Mouse (Mus musculus) left cerebral cortex, adult 2 months (tissue): ENCODE measurements around the gene Gm20708. TPM values are rescaled to one million over a fixed set of nuclear protein-coding genes. Genes with fewer than 3 reads are reported as not detected.
A peak's percentile ranks its signal among the peaks of the same experiment; 100 is the strongest.

Source experiments
- DNase-seq, 2 experiments: peaks; one replicate each; pipeline ENCODE4 v3.0.0; 2021 to 2022; ENCODE audit warnings: low spot score in 2 of 2, mixed read lengths in 1 of 2; ENCODE audit errors: extremely low spot score in 1 of 2
- H3K27ac ChIP-seq: fragments of 200-600 bp; 2 replicates; pipeline ENCODE4 v1.8.1; 2022
- H3K4me3 ChIP-seq: fragments of 200-600 bp; 2 replicates; pipeline ENCODE4 v1.8.1; 2022
- CTCF ChIP-seq: fragments of 200-600 bp; IDR thresholded peaks from 2 replicates; pipeline ENCODE4 v1.8.1; 2022; ENCODE audit warnings: antibody characterized with exemption, mild to moderate bottlenecking, moderate library complexity
- intact Hi-C: fragments of 180-260 bp; cut with DNase I; formaldehyde crosslinking; loops from one replicate; pipeline ENCODE4 v1.15.1; 2025
- total RNA-seq, 2 experiments: library from RNA; stranded (reverse); gene quantifications; 2 replicates each; pipeline ENCODE4 v1.2.3; 2021

Gm20708 gene
- total RNA-seq, 2 experiments from 2014 or later = 2.3 to 4.6 TPM

GRCm38 (mm10) chr11:117863174-117863856, 53.8 kb downstream of the Gm20708 start:
- intact Hi-C loops = no loop called here
- no peak for DNase-seq
- H3K27ac ChIP-seq = no peak overlapping the region

GRCm38 (mm10) chr11:117864805-117865204, 55.3 kb downstream of the Gm20708 start:
- no peak for DNase-seq
- no peak overlapping the region for H3K4me3 ChIP-seq
- no peak overlapping the region for H3K27ac ChIP-seq
- intact Hi-C loops = no loop called here
- TF ChIP-seq CTCF = no peak

More at GRCm38 (mm10) chr11:117863174-117863856, 53.8 kb downstream of the Gm20708 start:
- TF ChIP-seq CTCF = no peak
- H3K4me3 ChIP-seq = no peak overlapping the region

DNA sequence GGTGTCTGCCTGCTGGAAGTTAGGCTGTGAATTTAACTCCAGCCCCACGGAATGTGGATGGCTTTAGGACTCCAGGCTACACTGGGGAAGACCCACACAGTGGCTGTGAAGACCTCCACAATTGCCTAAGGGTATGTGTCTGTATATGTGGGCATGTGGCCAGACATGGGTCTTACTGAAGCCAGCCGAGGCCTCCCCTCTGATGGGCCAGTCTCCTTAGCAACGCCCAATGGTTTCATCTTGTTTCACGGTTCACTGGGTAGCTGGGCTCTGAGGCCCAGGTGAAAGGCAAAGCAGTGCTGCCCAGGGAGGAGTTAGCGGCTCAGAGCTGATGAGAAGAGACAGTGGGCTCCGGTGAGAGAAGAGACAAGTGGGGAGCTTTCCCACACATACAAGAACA, 56.5 kb downstream of the Gm20708 start:
- intact Hi-C loops = no loop called here
- no peak for DNase-seq
- Histone ChIP-seq H3K27ac (no peak overlapping the region), H3K4me3 (no peak overlapping the region)
- no peak for TF ChIP-seq CTCF

DNA sequence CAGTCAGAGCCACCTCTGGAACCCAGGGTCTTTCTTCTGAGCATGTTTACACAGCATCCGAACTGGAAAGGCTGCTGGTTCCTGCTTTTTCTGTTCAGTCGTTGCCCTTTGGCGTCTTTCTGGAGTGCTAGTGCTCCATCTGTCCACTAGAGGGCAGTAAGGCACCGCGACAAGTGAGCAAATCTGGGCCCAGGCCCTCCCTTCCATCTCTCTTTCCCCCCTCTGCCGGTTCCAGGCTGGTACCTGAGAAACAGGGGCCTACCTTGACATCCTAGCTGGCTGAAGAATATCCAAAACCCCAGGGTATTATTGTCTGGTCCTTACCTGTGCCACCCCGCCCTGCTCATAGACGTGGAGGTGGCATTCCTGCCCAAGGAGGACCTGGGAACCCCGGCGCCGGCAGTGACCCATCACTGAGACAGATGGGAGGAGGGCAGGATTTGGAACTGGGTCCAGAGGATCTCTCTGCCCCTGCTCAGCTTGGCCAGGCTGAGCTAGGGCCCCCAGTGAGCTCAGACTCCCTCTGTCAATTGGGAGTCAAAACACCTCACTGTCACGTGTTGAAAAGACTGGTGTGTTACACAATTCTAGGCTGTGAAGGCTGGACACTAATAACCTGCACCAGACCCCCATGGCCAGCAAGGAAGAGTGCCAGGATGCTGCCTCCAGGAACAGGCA, 61.4 kb downstream of the Gm20708 start:
- DNase-seq = peak; percentile 70 to 74
- intact Hi-C loops = loop anchor here (1.0 to 10.0 kb wide), 4 partner anchors 100 to 354 kb away; partner anchors contain the start of gene Socs3
- H3K27ac ChIP-seq = peak overlapping the region; percentile 70
- H3K4me3 ChIP-seq = no peak overlapping the region
- TF ChIP-seq CTCF = peak; percentile 98

- TF ChIP-seq CTCF = no peak
These were observed 61.9 kb downstream of the Gm20708 start for GRCm38 (mm10) chr11:117871376-117871775.

GRCm38 (mm10) chr11:117871911-117872584, 62.6 kb downstream of the Gm20708 start:
- intact Hi-C loops = loop anchor here (1.0 to 10.0 kb wide), 3 partner anchors 99 to 353 kb away; partner anchors contain the start of gene Socs3
- Histone ChIP-seq H3K27ac (no peak overlapping the region), H3K4me3 (no peak overlapping the region)
- no peak for DNase-seq
- no peak for TF ChIP-seq CTCF

More at GRCm38 (mm10) chr11:117871376-117871775, 61.9 kb downstream of the Gm20708 start:
- DNase-seq = no peak
- intact Hi-C loops = loop anchor here (1.0 to 10.0 kb wide), 3 partner anchors 99 to 353 kb away; partner anchors contain the start of gene Socs3
- peak overlapping the region; percentile 70; the same call in 1 of the 2 replicates for H3K27ac ChIP-seq
- no peak overlapping the region for H3K4me3 ChIP-seq

GRCm38 (mm10) chr11:117872861-117873608, 63.6 kb downstream of the Gm20708 start, which contains the start of gene Tha1:
TSS of gene Tha1 (minus strand) at chr11:117873481.
- H3K27ac ChIP-seq = peak within 1 kb of the TSS; percentile 84
- intact Hi-C loops = loop anchor here (10.0 kb wide), 1 partner anchor 352 kb away; no protein-coding TSS in a partner anchor

DNA sequence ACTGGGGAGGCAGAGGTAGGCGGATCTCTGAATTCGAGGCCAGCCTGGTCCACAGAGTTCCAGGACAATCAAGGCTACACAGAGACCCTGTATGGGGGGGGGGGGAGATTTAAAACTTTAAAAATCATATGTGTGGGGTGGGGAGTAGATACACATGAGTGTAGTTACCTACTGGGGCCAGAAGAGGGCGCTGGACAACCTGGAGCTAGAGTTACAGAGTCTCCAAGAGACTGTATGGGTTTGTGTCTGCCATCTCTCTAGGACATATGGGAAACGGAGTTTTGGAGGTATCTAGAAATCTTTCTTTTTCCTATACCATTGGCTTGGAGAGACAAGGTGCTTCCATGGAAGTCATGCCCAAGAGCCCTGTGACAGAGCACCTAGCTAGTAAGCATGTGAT, 65.0 kb downstream of the Gm20708 start:
- Histone ChIP-seq H3K27ac (no peak overlapping the region), H3K4me3 (no peak overlapping the region)
- TF ChIP-seq CTCF = peak; percentile 45
- DNase-seq = no peak
- intact Hi-C loops = loop anchor here (10.0 kb wide), 1 partner anchor 350 kb away; no protein-coding TSS in a partner anchor

More at GRCm38 (mm10) chr11:117872861-117873608, 63.6 kb downstream of the Gm20708 start, which contains the start of gene Tha1:
- peak within 1 kb of the TSS; percentile 95 for H3K4me3 ChIP-seq
- TF ChIP-seq CTCF = no peak
- DNase-seq = peak; percentile 76 to 79

DNA sequence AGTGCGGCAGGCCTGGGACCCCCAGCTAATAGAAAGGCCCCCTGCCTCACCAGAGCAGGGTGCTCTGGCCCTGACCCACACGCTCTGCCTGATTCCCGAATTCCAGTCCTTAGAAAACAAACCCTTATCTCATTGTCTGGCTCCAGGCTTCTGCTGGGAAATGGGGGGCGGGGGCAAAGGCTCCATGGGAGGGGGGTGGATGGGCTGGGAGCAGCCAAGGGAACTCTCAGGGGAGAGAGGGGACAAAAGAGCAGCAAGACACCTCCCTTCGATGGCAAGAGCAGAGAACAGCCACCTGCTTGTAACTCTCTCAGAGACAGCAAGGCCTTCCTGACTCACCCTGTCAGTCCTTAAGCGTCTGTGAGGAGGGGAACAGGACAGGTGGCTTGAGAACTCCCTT, 66.2 kb downstream of the Gm20708 start:
- Histone ChIP-seq H3K27ac (no peak overlapping the region), H3K4me3 (no peak overlapping the region)
- no peak for DNase-seq
- no peak for TF ChIP-seq CTCF
- intact Hi-C loops = loop anchor here (10.0 kb wide), 1 partner anchor 349 kb away; no protein-coding TSS in a partner anchor

- peak overlapping the region; percentile 11; the same call in 1 of the 2 replicates for H3K4me3 ChIP-seq
- TF ChIP-seq CTCF = no peak
- DNase-seq = no peak
- intact Hi-C loops = loop anchor here (10.0 kb wide), 1 partner anchor 347 kb away; no protein-coding TSS in a partner anchor
- H3K27ac ChIP-seq = no peak overlapping the region; the same call in 1 of the 2 replicates
These were observed 68.7 kb downstream of the Gm20708 start for GRCm38 (mm10) chr11:117877917-117878745.
